Mouse (Mus musculus) liver, postnatal 0 days (tissue): Measurements from ENCODE around the gene Arfgef3. TPM values are rescaled to one million over a fixed set of nuclear protein-coding genes. Genes with fewer than 3 reads are reported as not detected.

Source experiments
- ATAC-seq: fragments of 200-750 bp; cut with Nextera tagmentation; 2 replicates; pipeline ENCODE4 v1.8.0; 2017; ENCODE audit warnings: mild to moderate bottlenecking, moderate library complexity
- DNase-seq: peaks from one replicate; pipeline ENCODE4 v3.0.0-alpha.2; 2016
- H3K27ac ChIP-seq: fragments of 300-500 bp; sonication (generic); 2 replicates; pipeline ENCODE4 v1.5.1; 2014; ENCODE audit warnings: antibody characterized with exemption, moderate library complexity, mild to moderate bottlenecking, low read depth
- H3K27me3 ChIP-seq: fragments of 300-500 bp; sonication (generic); 2 replicates; pipeline ENCODE4 v1.6.1; 2014; ENCODE audit warnings: low read length, control low read depth, mixed read lengths; ENCODE audit not compliant: insufficient read depth
- H3K36me3 ChIP-seq: fragments of 300-500 bp; sonication (generic); replicated peaks from 2 replicates; pipeline ENCODE4 v1.6.1; 2014; ENCODE audit warnings: mild to moderate bottlenecking, control low read depth, low read length, moderate library complexity, mixed read lengths; ENCODE audit not compliant: insufficient read depth
- H3K4me1 ChIP-seq: fragments of 300-500 bp; sonication (generic); 2 replicates; pipeline ENCODE4 v1.6.1; 2014; ENCODE audit warnings: antibody characterized with exemption, mild to moderate bottlenecking, control low read depth; ENCODE audit not compliant: insufficient read depth
- H3K4me2 ChIP-seq: fragments of 300-500 bp; sonication (generic); 2 replicates; pipeline ENCODE4 v1.6.1; 2014; ENCODE audit warnings: low read depth, mild to moderate bottlenecking, low read length, moderate library complexity, mixed read lengths
- H3K4me3 ChIP-seq: fragments of 300-500 bp; sonication (generic); 2 replicates; pipeline ENCODE4 v1.5.1; 2014; ENCODE audit warnings: low read depth, low read length
- H3K9ac ChIP-seq: fragments of 300-500 bp; sonication (generic); replicated peaks from 2 replicates; pipeline ENCODE4 v1.6.1; 2014; ENCODE audit warnings: mild to moderate bottlenecking, moderate library complexity
- H3K9me3 ChIP-seq: fragments of 300-500 bp; sonication (generic); 2 replicates; pipeline ENCODE4 v1.6.1; 2016; ENCODE audit warnings: mild to moderate bottlenecking, control low read depth, low read length, mixed read lengths
- CTCF ChIP-seq: sonication (generic); IDR thresholded peaks from 2 replicates; pipeline ENCODE4 v1.5.1; 2016; ENCODE audit warnings: antibody characterized with exemption, low read depth
- EP300 ChIP-seq: IDR thresholded peaks from 2 replicates; pipeline ENCODE4 v1.6.1; 2016; ENCODE audit warnings: antibody characterized with exemption, low read depth, mild to moderate bottlenecking
- WGBS: fragments of 180-500 bp; shearing (Covaris S2); extraction: QIAGEN DNeasy Blood & Tissue Kit; methylation state at CpG from one replicate; pipeline ENCODE4 v1.1.7; 2014; ENCODE audit not compliant: insufficient replicate concordance; 5-methylcytosine and 5-hydroxymethylcytosine counted together
- polyA plus RNA-seq: library from polyadenylated mRNA; unstranded; fragments of >200 nt; fragmentation: Nextera tagmentation; extraction: Ambion mirVana; gene quantifications from 2 replicates; pipeline ENCODE4 v1.2.1, GENCODE M21; 2015

Gene Arfgef3
- polyA plus RNA-seq, 1 experiment from 2014 or later, result 0.01 TPM

DNA sequence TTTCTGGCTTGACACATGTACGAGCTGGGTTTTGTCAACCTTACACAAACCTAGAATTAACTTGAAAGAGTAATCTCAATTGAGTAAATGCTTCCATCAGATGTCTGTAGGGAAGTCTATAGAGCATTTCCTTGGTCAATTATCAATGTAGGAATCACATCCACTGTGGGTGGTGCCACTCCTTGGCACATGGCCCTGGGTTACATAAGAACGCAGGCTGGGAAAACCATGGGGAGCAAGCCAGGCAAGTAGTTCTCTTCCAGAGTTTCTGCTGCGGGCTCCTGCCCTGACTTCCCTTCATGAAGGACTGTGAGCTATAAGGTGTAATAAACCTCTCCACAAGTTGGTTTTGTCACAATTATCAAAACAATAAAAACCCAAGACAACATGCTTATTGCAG, 100.2 kb downstream of the Arfgef3 start:
- no peak for DNase-seq
- 70% methylated on average over 3 of the region's 3 CpGs for WGBS

DNA sequence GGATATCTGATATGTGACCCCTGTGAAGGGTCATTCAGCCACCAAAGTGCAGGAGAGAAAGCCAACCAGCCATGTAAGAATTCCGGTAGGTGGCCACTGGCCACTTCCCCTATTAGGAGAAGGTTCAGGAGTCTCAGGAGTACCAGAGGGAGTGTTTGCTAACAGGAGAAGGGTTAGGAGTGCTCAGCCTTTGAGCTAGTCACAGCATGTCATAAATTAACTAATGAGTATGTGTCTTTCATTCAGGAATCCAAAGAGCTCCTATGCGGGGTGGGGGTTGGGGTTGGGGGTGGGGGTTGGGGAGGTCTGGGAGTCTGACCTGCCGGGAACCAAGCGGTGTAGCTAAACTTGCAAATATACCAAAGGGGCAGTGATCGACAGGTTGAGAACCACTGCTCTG, 100.9 kb downstream of the Arfgef3 start:
- Histone ChIP-seq H3K9me3 (no peaks in the 10 kb centered on the region), H3K4me1 (no peaks in the 10 kb centered on the region), H3K4me2 (no peak overlapping the region), H3K9ac (no peak overlapping the region), H3K27ac (no peak overlapping the region), H3K4me3 (no peak overlapping the region), H3K36me3 (no peaks in the 10 kb centered on the region), H3K27me3 (no peaks in the 10 kb centered on the region)
- WGBS, result 48% methylated on average over 5 of the region's 5 CpGs
- no peak for TF ChIP-seq EP300
- TF ChIP-seq CTCF, result no peak
- DNase-seq (no peak), ATAC-seq (no peak)

More for the DNA sequence above, 100.2 kb downstream of the Arfgef3 start:
- TF ChIP-seq CTCF (no peak), EP300 (no peak)
- no peaks in the 10 kb centered on the region for H3K36me3 ChIP-seq
- no peak overlapping the region for H3K4me2 ChIP-seq
- no peaks in the 10 kb centered on the region for H3K4me1 ChIP-seq
- ATAC-seq, result no peak
- no peak overlapping the region for H3K9ac ChIP-seq
- no peak overlapping the region for H3K27ac ChIP-seq
- H3K27me3 ChIP-seq, result no peaks in the 10 kb centered on the region
- H3K9me3 ChIP-seq, result no peaks in the 10 kb centered on the region
- no peak overlapping the region for H3K4me3 ChIP-seq

DNA sequence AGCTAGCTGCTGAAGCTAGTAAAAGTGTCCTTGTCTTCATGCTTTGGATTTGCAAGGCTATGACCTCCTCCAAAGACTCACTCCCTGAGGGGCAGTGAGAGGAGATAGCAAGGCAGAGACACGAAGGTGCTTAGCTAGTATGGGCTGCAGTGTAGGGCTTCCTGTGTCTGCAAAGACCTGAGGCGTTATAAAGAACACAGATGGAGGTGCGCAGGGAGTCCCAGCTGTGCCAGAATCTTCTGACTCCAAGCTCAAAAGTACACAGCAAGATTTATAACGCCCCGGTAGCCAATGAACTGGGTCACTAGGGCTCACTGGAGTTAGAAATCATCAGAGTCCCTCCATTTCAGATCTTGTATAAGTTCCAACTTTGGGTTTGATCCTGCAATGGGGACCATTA, 103.2 kb downstream of the Arfgef3 start:
- Histone ChIP-seq H3K27me3 (no peaks in the 10 kb centered on the region), H3K4me1 (no peaks in the 10 kb centered on the region), H3K4me3 (no peak overlapping the region), H3K9me3 (no peaks in the 10 kb centered on the region), H3K27ac (no peak overlapping the region), H3K9ac (no peak overlapping the region), H3K4me2 (no peak overlapping the region), H3K36me3 (no peaks in the 10 kb centered on the region)
- ATAC-seq, result no peak
- no peak for DNase-seq
- 67% methylated on average over 5 of the region's 5 CpGs for WGBS
- TF ChIP-seq CTCF, result no peak
- TF ChIP-seq EP300, result no peak

DNA sequence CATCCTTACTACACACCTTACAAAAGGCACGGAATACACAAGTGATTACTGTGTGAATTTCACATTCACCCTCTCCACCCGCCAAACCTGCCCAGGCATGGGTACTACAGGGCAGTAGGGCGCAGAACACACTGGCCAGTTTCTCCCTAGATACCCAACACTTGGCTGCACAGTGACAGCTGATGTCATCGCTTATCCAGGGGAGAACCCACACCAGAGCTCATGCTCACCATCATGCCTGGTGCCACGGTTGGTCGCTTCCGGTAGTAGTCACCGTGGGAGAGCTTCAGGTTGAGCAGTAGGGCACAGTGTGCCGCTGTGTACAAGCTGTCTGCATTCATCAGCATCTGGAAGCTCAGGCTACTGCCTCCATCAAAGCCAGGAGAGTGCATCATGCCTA, 108.3 kb downstream of the Arfgef3 start:
- Histone ChIP-seq H3K36me3 (no peaks in the 10 kb centered on the region), H3K4me3 (no peak overlapping the region), H3K4me2 (no peak overlapping the region), H3K4me1 (no peaks in the 10 kb centered on the region), H3K9ac (no peak overlapping the region), H3K27me3 (no peaks in the 10 kb centered on the region), H3K27ac (no peak overlapping the region), H3K9me3 (no peaks in the 10 kb centered on the region)
- no peak for ATAC-seq
- no peak for DNase-seq
- TF ChIP-seq EP300 (no peak), CTCF (no peak)
- 86% methylated on average over 9 of the region's 9 CpGs for WGBS

DNA sequence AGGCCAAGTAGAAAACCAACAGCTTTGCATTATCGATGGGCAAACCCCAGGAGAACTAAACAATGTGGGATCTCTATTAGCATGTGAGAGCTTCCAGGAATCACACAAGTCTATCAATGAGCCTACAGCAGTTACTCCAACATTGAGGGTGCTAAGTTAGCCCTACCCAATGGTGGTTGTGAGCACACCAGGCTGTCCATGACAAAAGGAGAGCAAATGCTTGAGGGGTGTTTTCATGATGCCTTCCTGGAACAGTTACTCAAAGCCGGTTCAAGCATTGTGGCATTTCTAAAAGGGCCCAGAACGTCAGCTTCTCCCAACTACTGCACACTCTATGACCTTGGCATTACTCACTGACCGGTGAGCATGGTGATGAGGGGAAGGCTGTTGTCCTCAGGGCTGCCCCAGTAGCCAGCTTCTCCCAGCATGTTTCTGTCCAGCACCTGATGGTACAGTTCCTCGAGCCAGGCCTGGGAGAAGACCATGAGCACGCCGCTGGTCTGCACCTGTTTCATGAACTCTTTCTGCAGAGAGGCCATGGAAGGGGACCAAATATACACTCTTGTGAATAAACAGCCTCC, 109.3 kb downstream of the Arfgef3 start:
- H3K36me3 ChIP-seq, result no peaks in the 10 kb centered on the region
- ATAC-seq, result no peak
- no peak overlapping the region for H3K27ac ChIP-seq
- TF ChIP-seq EP300, result no peak
- TF ChIP-seq CTCF, result no peak
- H3K4me3 ChIP-seq, result no peak overlapping the region
- no peak for DNase-seq
- 73% methylated on average over 7 of the region's 7 CpGs for WGBS
- H3K9me3 ChIP-seq, result no peaks in the 10 kb centered on the region
- no peaks in the 10 kb centered on the region for H3K4me1 ChIP-seq
- no peaks in the 10 kb centered on the region for H3K27me3 ChIP-seq
- no peak overlapping the region for H3K4me2 ChIP-seq
- no peak overlapping the region for H3K9ac ChIP-seq

DNA sequence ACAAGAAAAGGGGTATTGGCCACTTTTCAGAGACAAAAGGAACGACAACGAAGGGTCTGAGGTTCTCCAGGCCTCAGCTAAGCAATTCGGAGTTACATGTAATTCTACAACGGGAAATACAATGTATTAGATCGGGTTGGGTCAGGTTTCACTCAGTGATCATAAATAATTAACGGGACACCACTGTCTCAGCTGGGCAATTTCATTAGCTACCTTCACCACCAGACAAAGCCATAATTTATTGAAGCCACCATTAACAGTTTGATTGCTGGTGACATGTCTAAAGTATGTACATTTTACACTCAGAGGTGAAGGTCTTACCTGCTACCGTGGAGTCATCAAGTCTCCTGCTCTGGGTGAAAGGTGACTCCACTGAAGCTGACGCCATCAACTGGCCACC, 113.3 kb downstream of the Arfgef3 start:
- no peaks in the 10 kb centered on the region for H3K36me3 ChIP-seq
- H3K27me3 ChIP-seq, result no peaks in the 10 kb centered on the region
- no peak overlapping the region for H3K9ac ChIP-seq
- 77% methylated on average over 8 of the region's 8 CpGs for WGBS
- H3K9me3 ChIP-seq, result no peaks in the 10 kb centered on the region
- no peak overlapping the region for H3K4me2 ChIP-seq
- no peak overlapping the region for H3K27ac ChIP-seq
- DNase-seq (no peak), ATAC-seq (no peak)
- no peaks in the 10 kb centered on the region for H3K4me1 ChIP-seq
- no peak for TF ChIP-seq EP300
- no peak for TF ChIP-seq CTCF
- H3K4me3 ChIP-seq, result no peak overlapping the region

DNA sequence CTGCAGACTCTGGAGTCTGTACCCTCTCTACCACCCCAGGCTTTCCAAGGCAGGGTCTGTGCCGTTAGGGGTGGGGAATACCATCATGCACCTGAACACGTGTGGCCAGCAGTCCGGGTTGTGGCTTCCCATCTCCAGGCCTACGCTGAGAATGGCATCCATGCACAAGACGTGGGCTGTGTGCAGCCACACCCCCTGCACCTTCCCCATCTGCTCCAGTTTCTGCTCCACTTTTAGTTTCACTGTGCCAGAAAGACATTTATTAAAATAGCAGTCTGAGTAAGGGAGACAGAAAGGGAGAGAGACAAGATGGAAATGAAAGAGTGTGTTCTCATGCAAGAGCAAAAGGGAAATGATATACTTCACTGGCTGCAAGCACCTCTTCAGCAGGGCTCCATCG, 116.2 kb downstream of the Arfgef3 start:
- H3K27ac ChIP-seq, result no peak overlapping the region
- DNase-seq (no peak), ATAC-seq (no peak)
- H3K4me3 ChIP-seq, result no peak overlapping the region
- no peaks in the 10 kb centered on the region for H3K4me1 ChIP-seq
- no peaks in the 10 kb centered on the region for H3K9me3 ChIP-seq
- H3K27me3 ChIP-seq, result no peaks in the 10 kb centered on the region
- 76% methylated on average over 6 of the region's 6 CpGs for WGBS
- no peaks in the 10 kb centered on the region for H3K36me3 ChIP-seq
- H3K4me2 ChIP-seq, result no peak overlapping the region
- TF ChIP-seq EP300, result no peak
- no peak for TF ChIP-seq CTCF
- H3K9ac ChIP-seq, result no peak overlapping the region
